Mouse (Mus musculus): ENCODE measurements around the gene Gm9857.

- no peak for TF ChIP-seq CTCF (IDR thresholded peaks at IDR 0.05; ENCODE audit: insufficient read depth, low read length)
- no peak for TF ChIP-seq POLR2A (IDR thresholded peaks at IDR 0.05; ENCODE audit: borderline replicate concordance, extremely low read depth, low read depth, low read length)
Measured at GRCm38 (mm10) chr3:108957976-108958375, 17.7 kb upstream of the Gm9857 start.
